Mouse (Mus musculus) regulatory T cell (primary cell): ENCODE measurements around the gene Dtnb.

ENCODE experiments used
- in situ Hi-C: fragments of 300-600 bp; cut with MboI, MseI; formaldehyde crosslinking; loops from one replicate; pipeline ENCODE4 v1.15.1; 2025; ENCODE audit warnings: high pct_unique_total_duplicates

Gene Dtnb

GRCm38 (mm10) chr12:3806703-3807547, 234.7 kb downstream of the Dtnb start:
- in situ Hi-C loops: no loop called here

GRCm38 (mm10) chr12:3807548-3808395, 235.6 kb downstream of the Dtnb start:
- in situ Hi-C loops: no loop called here

DNA sequence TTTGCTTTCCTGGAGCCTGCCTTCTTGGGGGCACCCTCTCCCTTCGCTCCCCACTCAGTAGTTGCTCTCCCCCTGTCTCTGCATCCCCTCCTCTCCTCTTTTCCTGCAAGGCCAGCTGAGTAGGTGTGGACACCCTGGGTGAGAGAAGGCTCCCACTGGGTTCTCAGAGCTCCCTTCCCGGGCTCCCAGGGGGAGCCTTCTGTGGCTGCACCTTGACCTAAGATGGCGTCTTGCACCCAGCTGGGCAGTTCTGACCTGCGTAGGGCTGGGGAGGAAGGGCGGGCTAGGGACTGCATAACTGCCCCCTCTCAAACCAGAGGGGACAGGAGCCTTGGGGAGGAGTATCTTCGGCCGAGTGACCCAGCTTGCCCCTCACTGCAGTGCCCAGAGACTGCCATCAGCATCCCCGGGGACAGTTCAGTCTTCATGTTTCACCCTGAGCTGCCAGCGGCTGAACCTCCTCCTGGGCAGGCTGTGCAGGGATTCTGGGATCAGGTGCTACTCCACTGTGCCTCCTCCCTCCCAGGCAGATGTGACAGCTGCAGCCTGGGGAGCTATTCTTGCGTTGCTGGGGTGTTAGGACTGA, 236.3 kb downstream of the Dtnb start:
- in situ Hi-C loops: no loop called here

DNA sequence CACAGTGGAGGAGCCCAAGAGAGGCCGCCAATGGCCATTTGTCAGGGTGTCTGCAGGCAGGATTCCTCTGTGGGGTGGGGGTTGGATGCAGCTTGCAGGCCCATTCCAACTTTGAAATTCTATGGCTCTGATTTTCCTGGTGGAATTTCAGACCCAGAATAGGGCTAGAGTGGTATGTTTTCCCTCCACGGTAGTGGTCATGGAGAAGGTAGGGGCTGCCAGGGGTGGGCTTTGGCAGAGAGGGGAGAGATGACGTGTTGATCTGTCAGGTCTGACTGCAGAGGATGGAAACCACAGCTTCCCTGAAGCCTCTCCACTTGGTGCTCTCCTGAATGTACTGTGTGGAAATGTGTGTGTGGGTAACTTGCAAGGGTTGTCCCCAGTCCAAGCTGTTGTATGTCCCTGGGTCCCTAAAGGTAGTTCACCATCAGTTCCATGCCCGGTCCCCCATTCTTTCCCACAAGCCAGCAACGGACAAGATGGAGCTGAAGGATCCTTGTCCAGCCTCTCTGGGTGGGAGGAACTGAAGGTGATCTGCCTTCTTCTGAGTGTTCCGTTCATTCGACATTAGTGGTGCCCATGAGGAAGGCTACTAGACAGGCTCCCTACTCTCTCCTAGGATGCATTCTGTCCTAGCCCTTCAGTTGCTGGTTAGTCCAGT, 237.5 kb downstream of the Dtnb start:
- in situ Hi-C loops: no loop called here

GRCm38 (mm10) chr12:3810455-3810854, 238.3 kb downstream of the Dtnb start:
- in situ Hi-C loops: no loop called here

- in situ Hi-C loops: no loop called here
Measured at GRCm38 (mm10) chr12:3811596-3811995, 239.4 kb downstream of the Dtnb start.

- in situ Hi-C loops: no loop called here
Measured at GRCm38 (mm10) chr12:3812251-3812650, 240.1 kb downstream of the Dtnb start.

DNA sequence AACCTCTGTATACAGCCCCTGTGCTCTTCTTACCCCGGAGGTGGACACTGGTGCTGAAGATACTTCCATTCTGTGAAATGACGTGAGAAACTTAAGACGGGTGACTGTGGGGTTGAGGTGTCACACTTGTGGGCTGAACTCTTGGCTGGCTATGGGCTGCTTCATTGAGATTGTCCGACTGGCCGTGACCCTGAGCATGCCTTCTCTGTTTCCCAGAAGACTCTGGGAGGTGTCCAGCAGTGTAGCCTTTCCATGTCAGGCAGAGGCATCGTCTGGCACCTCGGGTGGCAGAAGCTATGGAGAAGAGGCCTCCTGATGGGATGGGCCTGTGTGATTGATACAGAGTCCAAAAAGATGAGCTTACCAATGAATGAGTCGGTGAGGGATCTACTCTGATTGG, 241.0 kb downstream of the Dtnb start:
- in situ Hi-C loops: no loop called here

DNA sequence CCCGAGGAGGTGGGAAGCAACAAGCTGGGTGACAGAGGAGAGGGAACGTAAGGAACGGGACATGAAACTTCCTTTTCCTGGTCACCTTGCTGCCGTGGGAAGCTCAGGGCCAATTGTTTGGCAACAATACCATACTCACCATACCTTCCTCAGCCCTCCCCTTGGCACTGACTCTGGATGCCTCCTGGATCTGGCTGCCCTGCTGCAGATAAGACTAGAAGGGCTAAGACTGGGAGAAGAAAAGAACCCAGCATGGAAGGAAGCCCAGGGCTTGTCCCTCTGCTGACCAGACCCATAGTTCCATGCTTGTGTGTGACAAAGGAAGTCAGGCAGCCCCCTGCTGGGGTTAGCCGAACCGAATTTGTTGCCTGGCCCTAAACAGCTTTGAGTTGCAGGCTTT, 243.2 kb downstream of the Dtnb start:
- in situ Hi-C loops: no loop called here

DNA sequence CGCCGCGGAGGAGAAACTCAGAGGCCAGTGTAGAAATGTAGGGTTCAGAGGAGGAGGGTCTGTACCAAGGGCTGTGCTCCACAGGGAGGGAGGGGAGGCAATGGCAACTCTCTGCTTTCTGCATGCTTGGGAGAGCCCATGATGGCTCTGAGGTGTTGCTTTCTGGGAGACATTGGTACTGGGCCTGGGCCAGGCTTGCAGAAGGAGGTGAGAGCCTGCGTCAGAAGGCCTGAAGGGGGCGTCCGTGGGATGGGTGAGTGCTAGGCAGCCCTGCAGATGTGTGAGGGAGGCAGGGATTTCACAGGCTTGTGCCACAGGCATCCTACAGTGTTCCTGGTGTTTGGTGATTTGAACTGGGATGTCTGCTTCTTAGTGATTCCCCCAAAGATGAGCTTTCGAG, 244.9 kb downstream of the Dtnb start:
- in situ Hi-C loops: no loop called here

DNA sequence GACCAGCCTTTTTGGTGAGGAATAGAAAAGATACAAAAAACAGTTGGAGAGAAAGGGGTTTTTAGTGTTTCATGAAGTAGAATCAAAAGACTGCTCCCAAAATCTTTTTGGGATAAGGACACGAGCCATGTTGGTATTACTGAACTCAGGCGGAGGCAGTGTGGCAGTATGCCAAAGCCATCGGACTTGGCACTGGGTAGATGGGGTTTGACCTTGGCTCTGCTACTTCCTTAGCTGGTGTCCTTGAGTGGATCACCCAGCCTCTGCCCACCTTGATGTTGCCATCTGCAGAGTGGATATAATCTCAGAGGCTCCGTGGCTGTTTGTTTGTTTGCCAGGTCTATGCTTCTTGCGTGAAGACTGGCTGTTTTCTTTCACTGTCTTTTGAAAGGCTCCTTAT, 245.4 kb downstream of the Dtnb start:
- in situ Hi-C loops: no loop called here

DNA sequence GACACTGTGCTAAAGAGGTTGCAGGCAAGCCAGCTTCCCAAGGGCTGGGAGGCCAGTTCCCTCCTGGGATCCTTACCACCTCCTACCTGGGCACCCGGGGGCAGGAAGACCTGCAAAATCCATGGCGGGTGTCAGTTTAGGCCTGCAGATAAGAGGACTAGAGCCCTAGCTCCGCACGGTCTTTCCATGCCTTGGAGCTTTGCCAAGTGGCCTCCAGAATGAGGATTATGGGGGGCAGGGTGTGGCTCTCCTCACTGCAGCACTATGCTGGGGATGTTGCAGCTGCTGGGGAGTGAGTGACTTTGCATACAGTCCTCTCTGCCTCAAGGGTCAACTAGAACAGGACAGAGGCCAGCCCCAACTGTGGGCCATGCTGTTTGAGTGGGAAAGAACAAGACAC, 247.7 kb downstream of the Dtnb start:
- in situ Hi-C loops: no loop called here

DNA sequence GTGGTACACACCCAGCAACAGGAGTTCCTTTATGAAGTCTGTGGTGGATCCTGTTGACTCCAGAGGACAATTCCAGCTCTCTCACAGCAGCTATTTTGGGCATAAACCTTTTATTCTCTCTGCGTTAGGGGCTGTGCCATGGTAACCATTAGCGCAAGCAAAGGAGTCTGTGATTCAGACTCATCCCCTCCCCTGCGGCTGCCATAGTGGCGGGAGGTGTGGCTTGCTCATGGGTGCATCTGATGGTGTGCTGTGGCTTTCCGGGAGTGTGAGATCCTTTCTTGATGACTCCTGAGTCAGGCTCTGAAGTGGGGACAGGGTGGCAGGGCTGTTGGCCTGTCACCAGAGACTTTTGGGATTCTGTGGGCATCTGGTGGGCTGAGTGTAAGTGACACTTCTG, 251.2 kb downstream of the Dtnb start:
- in situ Hi-C loops: no loop called here

- in situ Hi-C loops: no loop called here
Measured at GRCm38 (mm10) chr12:3824906-3825713, 252.9 kb downstream of the Dtnb start.

DNA sequence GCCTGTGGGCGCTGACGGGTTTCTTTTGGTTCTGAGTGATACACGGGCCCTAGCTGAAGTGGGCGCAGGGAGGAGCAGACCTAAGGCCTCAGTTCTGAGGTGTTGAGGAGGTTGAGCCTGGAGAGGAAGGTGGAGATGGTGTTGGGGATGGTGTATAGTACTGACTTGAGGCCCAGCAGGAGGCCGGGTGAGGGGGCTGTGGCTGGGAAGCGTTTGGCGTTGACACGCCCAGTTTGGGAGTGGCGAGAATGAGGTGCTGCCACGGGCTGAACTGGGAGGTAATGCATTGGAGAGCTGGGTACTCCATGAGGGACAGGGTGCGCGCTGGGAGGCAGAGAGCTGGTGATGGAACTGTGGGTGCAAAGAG, 253.5 kb downstream of the Dtnb start:
- in situ Hi-C loops: no loop called here

- in situ Hi-C loops: no loop called here
Measured at GRCm38 (mm10) chr12:3827771-3828170, 255.6 kb downstream of the Dtnb start.
